Mouse (Mus musculus) brain, embryonic 18.5 days (tissue): Measurements from ENCODE around the gene Cemip.

Source experiments
- DNase-seq: peaks from one replicate; pipeline ENCODE4 v3.0.0-alpha.2; 2012; ENCODE audit warnings: low read depth, low spot score

The Cemip gene

GRCm38 (mm10) chr7:83966047-83966818 lies 120.1 kb downstream of the Cemip start:
- DNase-seq, result no peak

- no peak for DNase-seq
Measured at GRCm38 (mm10) chr7:83965181-83965580, 121.1 kb downstream of the Cemip start.

- DNase-seq, result no peak
Measured at GRCm38 (mm10) chr7:83952511-83952910, 133.8 kb downstream of the Cemip start.

GRCm38 (mm10) chr7:83951327-83951726 lies 135.0 kb downstream of the Cemip start:
- DNase-seq, result no peak

GRCm38 (mm10) chr7:83949662-83950061 lies 136.6 kb downstream of the Cemip start:
- no peak for DNase-seq

GRCm38 (mm10) chr7:83948743-83949142 lies 137.6 kb downstream of the Cemip start:
- no peak for DNase-seq

- no peak for DNase-seq
Measured at GRCm38 (mm10) chr7:83941701-83942101, 144.6 kb downstream of the Cemip start.

- no peak for DNase-seq
Measured at GRCm38 (mm10) chr7:83940136-83940535, 146.2 kb downstream of the Cemip start.

GRCm38 (mm10) chr7:83939017-83939721 lies 147.1 kb downstream of the Cemip start:
- no peak for DNase-seq

- DNase-seq, result no peak
Measured at GRCm38 (mm10) chr7:83921637-83922036, 164.7 kb downstream of the Cemip start.

- DNase-seq, result no peak
Measured at GRCm38 (mm10) chr7:83920241-83920640, 166.1 kb downstream of the Cemip start.

- peak; percentile 60 for DNase-seq
Measured at GRCm38 (mm10) chr7:83914566-83914965, 171.7 kb downstream of the Cemip start.

GRCm38 (mm10) chr7:83913995-83914394 lies 172.3 kb downstream of the Cemip start:
- no peak for DNase-seq

GRCm38 (mm10) chr7:83913405-83913932 lies 172.8 kb downstream of the Cemip start:
- DNase-seq, result no peak

GRCm38 (mm10) chr7:83911909-83912308 lies 174.4 kb downstream of the Cemip start:
- DNase-seq, result no peak

- DNase-seq, result no peak
Measured at GRCm38 (mm10) chr7:83904831-83905230, 181.5 kb downstream of the Cemip start.

GRCm38 (mm10) chr7:83902296-83903145 lies 183.8 kb downstream of the Cemip start:
- DNase-seq, result no peak

- DNase-seq, result no peak
Measured at GRCm38 (mm10) chr7:83901425-83901824, 184.9 kb downstream of the Cemip start.

GRCm38 (mm10) chr7:83900519-83900918 lies 185.8 kb downstream of the Cemip start:
- no peak for DNase-seq

GRCm38 (mm10) chr7:83898267-83898666 lies 188.0 kb downstream of the Cemip start:
- DNase-seq, result no peak

- no peak for DNase-seq
Measured at GRCm38 (mm10) chr7:83896077-83896740, 190.1 kb downstream of the Cemip start.
